Comparison of ENCODE assay signal across 30 mouse cellular contexts in the genomic region with DNA sequence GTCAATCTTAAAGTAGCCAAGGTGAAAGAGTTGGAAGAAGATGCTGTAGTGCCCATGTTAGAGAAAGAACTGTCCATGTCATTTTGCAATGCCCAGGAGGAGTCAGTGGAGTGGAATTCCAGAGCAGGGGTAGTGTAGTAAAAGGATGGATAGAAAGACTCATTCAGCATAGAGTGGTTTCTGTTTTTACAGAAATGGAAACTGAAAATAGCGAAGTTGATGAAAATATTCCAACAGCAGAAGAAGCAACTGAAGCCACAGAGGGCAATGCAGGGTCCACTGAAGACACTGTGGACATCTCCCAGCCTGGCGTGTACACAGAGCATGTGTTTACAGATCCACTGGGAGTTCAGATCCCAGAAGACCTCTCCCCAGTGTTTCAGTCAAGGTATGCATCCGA.
"Had no signal": no experiment of that assay in that cellular context is flagged by ENCODE, and none has a peak within 500 bp of the region (broad histone marks: within the 10 kb centered on the region; RNA-seq: fewer than 3 reads in every experiment).

No protein-coding gene starts in this region.

- H3K9ac ChIP-seq: limb, embryonic 12.5 days; limb, embryonic 13.5 days; limb, embryonic 15.5 days; liver, embryonic 12.5 days; liver, embryonic 13.5 days; liver, embryonic 14.5 days; liver, embryonic 15.5 days; liver, postnatal 0 days; lung, embryonic 14.5 days; lung, embryonic 15.5 days; midbrain, embryonic 12.5 days; midbrain, embryonic 13.5 days; midbrain, embryonic 15.5 days; neural tube, embryonic 12.5 days had no signal

- H3K4me2 ChIP-seq: limb, embryonic 12.5 days; limb, embryonic 13.5 days; limb, embryonic 15.5 days; liver, embryonic 11.5 days; liver, embryonic 12.5 days; liver, embryonic 13.5 days; liver, embryonic 15.5 days; lung, embryonic 14.5 days; lung, embryonic 15.5 days; midbrain, embryonic 11.5 days; midbrain, embryonic 12.5 days; midbrain, embryonic 13.5 days; midbrain, embryonic 15.5 days; neural tube, embryonic 12.5 days had no signal

- H3K4me1 ChIP-seq: limb, embryonic 10.5 days; limb, embryonic 12.5 days; limb, embryonic 13.5 days; limb, embryonic 15.5 days; liver, embryonic 12.5 days; liver, embryonic 13.5 days; liver, embryonic 15.5 days; lung, embryonic 15.5 days; midbrain, embryonic 10.5 days; midbrain, embryonic 12.5 days; midbrain, embryonic 13.5 days; midbrain, embryonic 15.5 days; neural tube, embryonic 12.5 days had no signal

- H3K27ac ChIP-seq: limb, embryonic 10.5 days; limb, embryonic 12.5 days; limb, embryonic 13.5 days; limb, embryonic 15.5 days; liver, embryonic 12.5 days; liver, embryonic 13.5 days; liver, embryonic 14.5 days; liver, embryonic 15.5 days; lung, embryonic 15.5 days; macrophage; midbrain, embryonic 10.5 days; midbrain, embryonic 12.5 days; midbrain, embryonic 13.5 days; midbrain, embryonic 15.5 days; neural tube, embryonic 12.5 days had no signal

- H3K27me3 ChIP-seq: limb, embryonic 12.5 days; limb, embryonic 13.5 days; limb, embryonic 15.5 days; liver, embryonic 12.5 days; liver, embryonic 13.5 days; liver, embryonic 15.5 days; lung, embryonic 15.5 days; megakaryocyte, embryonic 14.5 days; midbrain, embryonic 12.5 days; midbrain, embryonic 13.5 days; midbrain, embryonic 15.5 days; neural tube, embryonic 12.5 days had no signal

- DNase-seq: left cerebral cortex, postnatal 4 days; liver; liver, embryonic 13.5 days; liver, postnatal 0 days; lung, adult 18-20 months; lung, adult 2 months; lung, embryonic 14.5 days; lung, postnatal 10 days; lung, postnatal 14 days; lung, postnatal 36 days; lung, postnatal 4 days; midbrain, embryonic 14.5 days had no signal

- H3K4me3 ChIP-seq: limb, embryonic 10.5 days; limb, embryonic 12.5 days; limb, embryonic 13.5 days; limb, embryonic 15.5 days; liver, embryonic 12.5 days; liver, embryonic 13.5 days; liver, embryonic 15.5 days; lung, embryonic 15.5 days; megakaryocyte, embryonic 14.5 days; midbrain, embryonic 10.5 days; midbrain, embryonic 12.5 days; midbrain, embryonic 13.5 days; midbrain, embryonic 15.5 days; myocyte; neural tube, embryonic 12.5 days had no signal

- H3K9me3 ChIP-seq: limb, embryonic 10.5 days; limb, embryonic 12.5 days; limb, embryonic 13.5 days; limb, embryonic 15.5 days; liver, embryonic 12.5 days; liver, embryonic 13.5 days; liver, embryonic 15.5 days; lung, embryonic 15.5 days; megakaryocyte, embryonic 14.5 days; midbrain, embryonic 10.5 days; midbrain, embryonic 12.5 days; midbrain, embryonic 13.5 days; midbrain, embryonic 15.5 days; neural tube, embryonic 12.5 days had no signal
